Mouse (Mus musculus) cerebellum, adult 2 months (tissue): ENCODE data around the gene Myod1.

Source experiments
- CTCF ChIP-seq: fragments of 200-500 bp; IDR thresholded peaks from 2 replicates; pipeline ENCODE4 v1.5.1; 2011; ENCODE audit warnings: low read depth, mild to moderate bottlenecking, control low read depth, low read length, moderate library complexity, borderline replicate concordance; ENCODE audit not compliant: insufficient read depth
- POLR2A ChIP-seq: fragments of 200-500 bp; IDR thresholded peaks from 2 replicates; pipeline ENCODE4 v1.6.1; 2011; ENCODE audit warnings: low read length, control low read depth, borderline replicate concordance; ENCODE audit not compliant: insufficient read depth

GRCm38 (mm10) chr7:46415818-46416425, 39.6 kb downstream of the Myod1 start:
- TF ChIP-seq CTCF (no peak), POLR2A (no peak; the same call in 1 of the 2 replicates)
